Mouse (Mus musculus) liver, embryonic 14.5 days (tissue): ENCODE measurements around the gene Syt1. TPM values are rescaled to one million over a fixed set of nuclear protein-coding genes. Genes with fewer than 3 reads are reported as not detected.

Experiments used
- ATAC-seq: fragments of 200-750 bp; cut with Nextera tagmentation; 2 replicates; pipeline ENCODE4 v1.8.0; 2017; ENCODE audit warnings: moderate number of reproducible peaks, mild to moderate bottlenecking, moderate library complexity; ENCODE audit not compliant: insufficient read depth
- DNase-seq, 3 experiments: peaks; one replicate each; pipeline ENCODE4 v3.0.0-alpha.2; 2012 to 2013; ENCODE audit warnings: low read depth in 3 of 3, low spot score in 3 of 3
- H3K27ac ChIP-seq: fragments of 300-500 bp; sonication (generic); 2 replicates; pipeline ENCODE4 v1.5.1; 2014; ENCODE audit warnings: moderate library complexity, mild to moderate bottlenecking, control low read depth, inconsistent platforms
- H3K27me3 ChIP-seq: fragments of 300-500 bp; sonication (generic); 2 replicates; pipeline ENCODE4 v1.6.1; 2014; ENCODE audit warnings: mild to moderate bottlenecking, low read length, moderate library complexity; ENCODE audit not compliant: control insufficient read depth, insufficient read depth
- H3K36me3 ChIP-seq: fragments of 300-500 bp; sonication (generic); replicated peaks from 2 replicates; pipeline ENCODE4 v1.6.1; 2014; ENCODE audit warnings: low read depth; ENCODE audit not compliant: control insufficient read depth, insufficient read depth
- H3K4me1 ChIP-seq, 2 experiments: fragments of 200-500 bp in 1 of 2; fragments of 300-500 bp in 1 of 2; sonication (generic) in 1 of 2; replicated peaks; 2 replicates each; pipeline ENCODE4 v1.6.1; 2012 to 2014; ENCODE audit warnings: antibody characterized with exemption in 1 of 2, inconsistent platforms in 1 of 2, low read length in 1 of 2; ENCODE audit not compliant: control insufficient read depth in 2 of 2, insufficient read depth in 2 of 2
- H3K4me2 ChIP-seq: fragments of 300-500 bp; sonication (generic); 2 replicates; pipeline ENCODE4 v1.6.1; 2014; ENCODE audit warnings: low read depth, mild to moderate bottlenecking, control low read depth, moderate library complexity
- H3K4me3 ChIP-seq, 2 experiments: fragments of 200-500 bp in 1 of 2; fragments of 300-500 bp in 1 of 2; sonication (generic) in 1 of 2; 2 replicates each; pipeline ENCODE4 v1.5.1; 2012 to 2014; ENCODE audit warnings: low read depth in 2 of 2, low read length in 2 of 2, mild to moderate bottlenecking in 2 of 2, control low read depth in 1 of 2, inconsistent platforms in 1 of 2, moderate library complexity in 1 of 2; ENCODE audit not compliant: insufficient read depth in 1 of 2
- H3K9ac ChIP-seq: fragments of 300-500 bp; sonication (generic); replicated peaks from 2 replicates; pipeline ENCODE4 v1.6.1; 2014; ENCODE audit warnings: mild to moderate bottlenecking, control low read depth, moderate library complexity
- H3K9me3 ChIP-seq: fragments of 300-500 bp; sonication (generic); 2 replicates; pipeline ENCODE4 v1.6.1; 2016; ENCODE audit warnings: low read length, mixed read lengths; ENCODE audit not compliant: control insufficient read depth
- CTCF ChIP-seq: IDR thresholded peaks from 2 replicates; pipeline ENCODE4 v1.5.1; 2016; ENCODE audit warnings: antibody characterized with exemption, low read depth, control low read depth
- EP300 ChIP-seq: IDR thresholded peaks from 2 replicates; pipeline ENCODE4 v1.6.1; 2016; ENCODE audit warnings: antibody characterized with exemption, low read depth
- WGBS: fragments of 180-500 bp; shearing (Covaris S2); extraction: QIAGEN DNeasy Blood & Tissue Kit; methylation state at CpG from one replicate; pipeline ENCODE4 v1.1.7; 2014; ENCODE audit not compliant: insufficient replicate concordance; 5-methylcytosine and 5-hydroxymethylcytosine counted together
- polyA plus RNA-seq, 2 experiments: library from polyadenylated mRNA; depleted of rRNA in 1 of 2; stranded (reverse) in 1 of 2; unstranded in 1 of 2; fragments of >200 nt; fragmentation: Nextera tagmentation in 1 of 2; extraction: Ambion mirVana in 1 of 2; gene quantifications; 2 replicates each; pipeline versions ENCODE4 v1.2.1 to v1.2.3; 2012 to 2014

Syt1 gene
- polyA plus RNA-seq, 2 experiments, result 0.02 to 0.04 TPM

DNA sequence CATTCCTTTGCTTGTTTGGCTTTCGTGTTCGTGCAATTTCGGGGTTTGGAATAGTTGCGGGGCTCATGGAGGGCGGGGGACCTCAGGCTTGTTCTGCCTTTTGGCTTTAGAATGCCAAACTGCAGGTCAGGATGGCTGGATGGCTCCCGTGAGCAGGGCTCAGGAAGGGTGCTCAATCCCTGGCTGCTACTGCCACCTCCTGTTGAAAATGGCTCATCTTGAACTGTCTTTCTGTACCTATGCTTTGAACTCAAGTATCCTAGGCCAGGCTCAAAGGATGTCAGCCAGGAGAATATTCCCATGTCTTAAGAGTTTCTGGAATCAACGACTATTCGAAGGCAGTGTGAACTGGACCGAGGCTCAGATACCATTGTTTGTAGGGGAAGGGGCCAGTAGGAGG is 473.1 kb downstream of the Syt1 start:
- ATAC-seq (no peak), DNase-seq (peak in 1 of 3 experiments; percentile 4)

DNA sequence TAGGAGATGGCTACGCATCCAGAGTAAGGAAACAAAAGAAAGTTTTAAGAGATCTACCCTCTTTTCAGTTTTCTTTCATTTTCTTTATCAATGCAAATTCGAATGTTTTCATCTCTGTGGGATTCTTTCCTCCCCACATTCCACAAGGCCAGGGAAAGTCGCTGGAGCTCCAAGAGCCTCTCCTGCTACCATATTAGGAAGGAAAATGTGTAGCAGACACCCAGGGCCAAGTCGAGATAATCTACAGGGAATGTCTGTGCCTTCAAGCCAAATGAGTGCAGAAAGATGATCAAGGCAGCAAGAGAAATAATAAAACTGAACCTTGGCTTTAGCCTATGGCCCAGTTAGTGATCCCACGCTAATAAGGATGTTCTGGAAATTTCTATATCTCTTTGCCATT is 474.9 kb downstream of the Syt1 start:
- WGBS, result 42% methylated on average over 5 of the region's 5 CpGs
- no peak overlapping the region for H3K4me3 ChIP-seq
- H3K27me3 ChIP-seq, result no peaks in the 10 kb centered on the region
- H3K4me1 ChIP-seq, result no peaks in the 10 kb centered on the region
- no peak for DNase-seq
- H3K4me2 ChIP-seq, result no peak overlapping the region
- no peak for ATAC-seq
- H3K36me3 ChIP-seq, result no peaks in the 10 kb centered on the region
- TF ChIP-seq EP300, result no peak
- no peak overlapping the region for H3K27ac ChIP-seq
- H3K9me3 ChIP-seq, result no peaks in the 10 kb centered on the region
- no peak overlapping the region for H3K9ac ChIP-seq

More for the DNA sequence above, 473.1 kb downstream of the Syt1 start:
- TF ChIP-seq EP300 (no peak), CTCF (peak; percentile 51)
- Histone ChIP-seq H3K27ac (no peak overlapping the region), H3K9ac (no peak overlapping the region), H3K27me3 (no peaks in the 10 kb centered on the region), H3K9me3 (no peaks in the 10 kb centered on the region), H3K36me3 (no peaks in the 10 kb centered on the region), H3K4me1 (no peaks in the 10 kb centered on the region), H3K4me2 (no peak overlapping the region), H3K4me3 (no peak overlapping the region)
- WGBS, result 52% methylated on average over 9 of the region's 9 CpGs

DNA sequence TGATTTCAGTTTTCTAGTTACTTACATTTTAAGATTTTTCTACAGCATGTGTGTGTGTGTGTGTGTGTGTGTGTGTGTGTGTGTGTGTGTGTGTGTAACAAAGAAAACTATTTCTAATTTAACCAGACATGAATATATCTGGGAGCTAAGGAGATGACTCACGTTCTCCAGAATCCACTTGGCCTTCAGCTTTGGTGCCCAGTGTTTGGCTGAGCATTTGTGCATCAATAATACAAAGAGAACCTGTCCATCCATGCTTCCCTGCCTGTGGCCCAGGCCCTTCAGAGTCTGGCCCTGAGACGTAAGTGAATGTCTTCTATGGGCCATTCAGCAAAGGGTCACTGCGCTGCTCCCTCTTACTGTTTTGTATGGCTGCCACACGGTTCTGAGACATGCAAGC is 476.7 kb downstream of the Syt1 start:
- no peak for DNase-seq
- Histone ChIP-seq H3K9ac (no peak overlapping the region), H3K4me2 (no peak overlapping the region), H3K9me3 (no peaks in the 10 kb centered on the region), H3K36me3 (no peaks in the 10 kb centered on the region), H3K4me3 (no peak overlapping the region), H3K27ac (no peak overlapping the region), H3K27me3 (no peaks in the 10 kb centered on the region), H3K4me1 (no peaks in the 10 kb centered on the region)
- 66% methylated on average over 4 of the region's 4 CpGs for WGBS
- no peak for TF ChIP-seq CTCF
- TF ChIP-seq EP300, result no peak
- no peak for ATAC-seq

DNA sequence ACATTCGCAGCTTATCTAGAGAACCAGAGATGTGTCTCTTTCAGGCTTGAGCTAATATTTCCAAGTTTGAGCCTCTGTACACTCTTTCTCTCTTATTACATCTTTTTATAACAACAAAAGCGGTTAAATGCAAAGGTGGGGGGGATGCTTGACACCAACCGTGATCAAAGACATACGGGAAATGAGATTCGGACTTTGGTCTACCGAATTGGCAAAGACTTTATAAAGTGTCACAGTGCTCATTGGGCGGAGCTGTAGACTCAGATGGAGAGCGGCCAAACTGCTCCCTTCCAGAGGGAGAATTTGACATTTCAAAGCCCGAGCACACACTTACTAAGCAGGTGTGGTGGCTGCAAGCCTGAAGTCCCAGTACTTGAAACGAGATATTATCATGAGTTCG is 477.9 kb downstream of the Syt1 start:
- Histone ChIP-seq H3K9ac (no peak overlapping the region), H3K9me3 (no peaks in the 10 kb centered on the region), H3K4me1 (no peaks in the 10 kb centered on the region), H3K4me2 (no peak overlapping the region), H3K27ac (no peak overlapping the region), H3K27me3 (no peaks in the 10 kb centered on the region), H3K4me3 (no peak overlapping the region), H3K36me3 (no peaks in the 10 kb centered on the region)
- ATAC-seq, result no peak
- DNase-seq, result no peak
- WGBS, result 73% methylated on average over 11 of the region's 11 CpGs
- no peak for TF ChIP-seq EP300
- TF ChIP-seq CTCF, result no peak

DNA sequence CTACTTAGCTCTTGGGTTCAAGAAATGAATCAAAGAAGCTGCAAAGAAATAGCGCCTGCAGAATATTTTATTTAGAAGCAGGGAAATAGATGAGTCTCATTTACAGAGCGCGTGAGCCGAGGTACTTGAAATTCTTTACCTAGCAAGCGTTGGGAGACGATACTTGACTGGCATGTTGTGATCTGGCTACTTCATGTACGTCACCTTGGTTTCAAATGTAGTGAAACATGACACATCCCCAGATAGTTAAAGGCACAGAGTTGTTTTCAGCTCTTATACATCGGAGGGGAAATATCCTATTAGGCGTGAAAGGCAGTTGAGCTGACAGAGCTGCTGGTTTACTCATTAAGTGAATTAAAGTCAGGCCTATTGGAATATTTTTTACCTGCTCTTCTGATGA is 478.5 kb downstream of the Syt1 start:
- no peak overlapping the region for H3K27ac ChIP-seq
- H3K27me3 ChIP-seq, result no peaks in the 10 kb centered on the region
- WGBS, result 80% methylated on average over 9 of the region's 9 CpGs
- H3K36me3 ChIP-seq, result no peaks in the 10 kb centered on the region
- H3K9me3 ChIP-seq, result no peaks in the 10 kb centered on the region
- no peaks in the 10 kb centered on the region for H3K4me1 ChIP-seq
- no peak overlapping the region for H3K4me2 ChIP-seq
- DNase-seq, result no peak
- H3K4me3 ChIP-seq, result no peak overlapping the region
- H3K9ac ChIP-seq, result no peak overlapping the region
- TF ChIP-seq EP300 (no peak), CTCF (no peak)
- no peak for ATAC-seq
